Mouse (Mus musculus): ENCODE data around the gene Itih5.

- no peak for TF ChIP-seq CTCF (IDR thresholded peaks at IDR 0.05; ENCODE audit: insufficient read depth, low read depth, low read length)
- TF ChIP-seq POLR2A (IDR thresholded peaks at IDR 0.05; ENCODE audit: insufficient read depth, low read depth, low read length) = no peak
Measured at GRCm38 (mm10) chr2:10162011-10162410, 8.6 kb downstream of the Itih5 start.

Data from olfactory bulb, adult 2 months (tissue).